Mouse (Mus musculus) ovary, adult 18-20 months (tissue): Measurements from ENCODE around the gene Stard10.

Source experiments
- DNase-seq: peaks from one replicate; pipeline ENCODE4 v3.0.0; 2022; ENCODE audit warnings: low spot score, mixed read lengths

Stard10 gene

GRCm38 (mm10) chr7:101330841-101331173, 13.9 kb downstream of the Stard10 start:
- DNase-seq = no peak

GRCm38 (mm10) chr7:101332045-101332831, 15.4 kb downstream of the Stard10 start:
- no peak for DNase-seq

DNA sequence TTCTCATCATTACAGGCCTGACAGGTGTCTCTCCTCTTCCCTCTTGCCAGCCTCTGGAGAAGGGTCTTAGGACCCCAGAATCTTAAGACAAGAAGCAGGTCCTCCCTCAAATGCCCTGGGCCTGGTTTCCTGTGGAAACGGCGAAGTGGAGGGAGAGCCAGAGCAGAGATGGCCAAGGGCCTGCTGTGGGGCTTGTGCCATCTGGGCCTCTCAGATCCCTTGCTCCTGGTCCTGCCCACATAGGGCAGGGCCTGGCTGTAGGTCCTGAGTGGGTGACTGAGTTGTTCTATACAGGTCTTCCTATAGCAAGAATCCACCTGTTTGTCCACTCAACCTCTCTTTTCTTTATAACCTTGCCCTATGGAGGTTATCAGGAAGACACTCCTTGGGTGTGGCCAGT, 18.3 kb downstream of the Stard10 start:
- no peak for DNase-seq

- DNase-seq = no peak
Measured at GRCm38 (mm10) chr7:101336686-101337085, 19.8 kb downstream of the Stard10 start.

DNA sequence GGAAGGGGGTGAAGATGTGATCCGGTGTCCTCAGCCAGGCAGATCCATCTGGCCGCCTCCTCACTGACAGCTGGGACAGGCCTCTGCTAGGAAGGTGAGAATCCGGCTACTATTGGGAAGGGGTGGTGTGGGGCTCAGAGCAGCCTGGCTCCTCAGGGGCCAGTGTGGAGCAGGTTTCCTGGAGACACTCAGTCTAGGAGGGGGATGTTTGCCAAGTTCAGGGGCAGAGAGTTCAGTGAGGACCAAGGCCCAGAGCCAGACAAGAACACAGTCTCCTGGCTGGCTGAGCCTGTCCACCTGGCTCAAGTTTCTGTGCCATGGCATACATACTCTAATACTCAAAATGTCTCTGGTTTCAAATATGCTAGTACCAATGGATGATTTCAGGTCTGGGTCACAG, 20.5 kb downstream of the Stard10 start:
- DNase-seq = no peak

- no peak for DNase-seq
Measured at GRCm38 (mm10) chr7:101341405-101341804, 24.5 kb downstream of the Stard10 start.

DNA sequence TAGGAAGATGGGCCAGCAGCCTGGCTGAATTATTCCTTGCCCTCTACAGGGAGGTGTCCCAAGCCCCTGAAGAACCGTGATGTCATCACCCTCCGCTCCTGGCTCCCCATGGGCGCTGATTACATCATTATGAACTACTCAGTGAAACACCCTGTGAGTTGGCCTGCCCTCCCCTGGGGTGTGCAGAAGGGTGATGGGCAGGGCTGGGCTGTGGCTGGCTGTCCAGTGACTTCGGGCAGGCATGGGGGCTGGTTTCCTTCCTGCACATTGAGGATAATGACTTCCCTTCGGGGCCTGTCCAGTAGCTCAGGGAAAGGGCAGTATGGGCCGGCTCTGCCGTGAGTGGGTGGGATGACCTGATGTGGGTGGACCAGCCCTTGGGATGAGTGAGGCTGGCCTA, 26.2 kb downstream of the Stard10 start:
- no peak for DNase-seq

DNA sequence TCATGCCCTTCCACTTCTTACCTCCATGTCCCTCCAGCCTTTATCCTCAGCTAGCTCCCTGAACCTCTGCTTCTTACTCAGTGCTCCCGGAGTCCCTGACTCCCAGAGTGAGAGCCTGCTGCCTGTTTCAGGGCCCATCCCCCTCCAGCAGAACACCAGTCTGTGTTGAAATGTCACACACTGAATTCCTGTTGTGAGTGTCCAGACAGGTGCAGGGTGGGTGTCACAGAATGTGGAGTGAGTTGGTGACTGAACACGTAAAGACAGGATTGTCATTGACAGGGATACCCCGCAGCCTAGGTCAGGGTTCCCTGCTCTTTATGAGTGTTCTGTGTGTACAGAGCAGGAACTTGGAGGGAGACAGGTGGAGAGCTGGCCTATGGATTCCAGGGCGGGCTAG, 28.0 kb downstream of the Stard10 start:
- DNase-seq = no peak

GRCm38 (mm10) chr7:101346991-101347390, 30.1 kb downstream of the Stard10 start:
- DNase-seq = no peak

GRCm38 (mm10) chr7:101347767-101348270, 30.9 kb downstream of the Stard10 start, which contains the start of gene Arap1:
Arap1 (plus strand) TSS chr7:101348067.
- peak; percentile 28 for DNase-seq

DNA sequence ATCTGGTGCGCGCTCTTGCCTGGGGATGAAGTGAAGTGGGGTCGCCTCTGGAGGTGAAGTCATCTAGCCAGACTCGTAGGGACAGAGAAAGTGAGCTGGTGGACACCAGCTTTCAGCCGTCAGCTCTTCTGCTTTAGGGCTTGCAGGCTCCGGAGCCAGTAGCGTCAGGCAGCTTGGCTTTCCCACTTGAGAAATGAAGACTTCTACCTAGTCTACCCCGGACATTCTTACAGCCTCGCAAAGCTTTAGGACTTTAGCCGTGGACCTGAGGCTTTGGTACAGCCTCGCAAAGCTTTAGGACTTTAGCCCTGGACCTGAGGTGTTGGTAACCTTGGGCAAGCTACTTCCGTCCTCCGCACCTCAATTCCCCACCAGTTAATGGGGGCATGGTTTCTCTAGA, 31.4 kb downstream of the Stard10 start:
- no peak for DNase-seq

DNA sequence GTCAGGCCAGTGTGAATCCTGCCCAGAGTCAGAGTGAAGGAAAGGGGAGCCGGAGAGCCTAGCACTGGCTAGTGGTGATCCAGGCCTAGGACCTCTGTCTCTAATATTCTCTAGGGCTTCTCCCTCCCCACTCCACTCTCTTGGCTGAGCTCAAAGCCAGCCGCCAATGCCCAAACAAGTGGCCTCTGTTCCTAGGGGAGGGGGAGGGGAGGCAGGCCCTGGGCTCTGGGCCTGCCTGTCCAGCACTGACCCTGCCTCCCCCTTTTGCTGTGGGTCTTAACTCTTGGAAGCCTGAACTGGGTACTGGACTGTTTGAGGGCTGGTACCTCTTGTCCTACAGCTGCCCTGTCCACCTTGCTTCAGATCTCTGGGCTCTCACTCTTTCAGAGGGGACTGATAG, 33.0 kb downstream of the Stard10 start:
- DNase-seq = no peak

DNA sequence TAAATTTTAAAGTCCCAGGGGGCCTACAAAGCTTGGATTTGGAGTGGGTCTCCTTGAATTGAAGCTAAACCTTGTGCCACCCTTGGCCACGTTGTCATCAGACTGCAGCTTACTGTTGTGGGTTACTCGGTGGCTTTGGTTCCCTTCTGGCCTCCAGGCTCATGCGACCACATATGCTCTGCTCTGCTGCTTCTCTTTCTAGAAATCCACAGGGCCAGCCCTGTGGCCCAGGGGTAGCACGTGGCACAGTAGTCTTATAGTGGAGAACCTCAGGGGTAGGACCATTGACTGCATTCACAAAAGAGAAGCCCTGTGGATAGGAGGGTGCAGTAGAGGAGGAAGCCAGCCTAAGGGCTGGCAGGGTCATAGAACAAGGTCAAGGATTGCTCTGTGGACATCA, 35.5 kb downstream of the Stard10 start:
- DNase-seq = no peak

GRCm38 (mm10) chr7:101354423-101354822, 37.5 kb downstream of the Stard10 start:
- no peak for DNase-seq

DNA sequence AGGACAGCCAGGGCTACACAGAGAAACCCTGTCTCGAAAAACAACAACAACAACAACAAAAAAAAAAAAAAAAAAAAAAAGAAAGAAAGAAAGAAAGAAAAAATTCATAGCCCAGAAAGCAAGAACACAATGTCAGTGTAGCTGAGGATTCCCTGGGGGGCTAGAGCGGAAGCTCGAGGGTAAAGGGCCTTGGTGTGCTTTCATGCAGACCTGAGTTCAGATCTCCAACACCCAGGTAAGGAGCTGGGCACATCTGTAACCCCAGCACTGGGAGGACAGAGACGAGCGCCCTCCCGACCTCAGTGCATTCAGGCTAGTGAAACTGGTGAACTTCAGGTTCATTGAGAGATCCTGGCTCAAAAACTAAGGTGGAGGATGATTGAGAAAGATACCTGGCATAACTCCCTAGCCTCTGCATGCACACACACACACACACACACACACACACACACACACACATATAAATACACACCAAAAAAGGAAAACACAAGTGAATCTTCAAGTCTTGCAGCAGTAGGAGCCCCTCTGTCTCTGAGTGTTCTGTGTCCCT, 38.7 kb downstream of the Stard10 start:
- DNase-seq = no peak

GRCm38 (mm10) chr7:101356868-101357267, 40.0 kb downstream of the Stard10 start:
- no peak for DNase-seq

DNA sequence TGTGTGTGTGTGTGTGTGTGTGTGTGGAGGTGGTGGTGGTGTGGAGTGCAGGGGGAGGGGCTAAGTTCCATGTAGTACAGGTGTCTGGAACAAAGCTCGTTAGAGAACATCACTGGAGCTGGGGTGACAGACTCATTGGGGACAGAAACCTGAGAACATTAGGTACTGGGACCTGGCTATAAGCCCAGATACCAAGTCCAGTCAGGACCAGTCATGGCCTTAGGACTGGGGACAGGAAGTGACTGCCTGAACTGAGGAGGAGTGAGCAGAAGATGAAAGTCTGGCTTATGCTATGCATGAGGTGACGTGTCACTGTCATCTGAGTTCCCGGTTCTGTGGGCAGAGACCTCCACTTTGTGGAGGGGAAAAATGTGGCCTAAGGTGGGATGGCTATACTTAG, 43.5 kb downstream of the Stard10 start:
- no peak for DNase-seq

DNA sequence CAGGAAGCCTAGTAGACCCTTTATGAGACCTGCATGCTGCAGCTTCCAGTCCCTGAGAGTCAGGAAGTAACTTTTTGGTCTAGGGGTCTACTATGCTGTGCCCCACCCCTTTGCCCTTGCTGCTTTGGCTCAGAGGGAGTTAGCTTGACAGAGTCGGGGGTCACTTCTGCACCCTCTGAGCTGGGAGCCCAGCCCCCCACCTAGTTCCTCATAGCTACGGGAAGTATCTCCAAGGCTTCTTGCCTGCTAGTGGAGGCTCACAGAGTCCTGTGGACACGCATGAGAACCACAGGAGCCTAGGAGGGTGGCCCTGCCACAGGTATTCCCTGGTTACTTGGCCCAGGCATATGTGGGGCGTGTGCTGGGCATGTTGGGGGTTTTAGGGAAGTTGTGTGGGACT, 44.1 kb downstream of the Stard10 start:
- no peak for DNase-seq

- DNase-seq = no peak
Measured at GRCm38 (mm10) chr7:101361767-101362166, 44.9 kb downstream of the Stard10 start.

DNA sequence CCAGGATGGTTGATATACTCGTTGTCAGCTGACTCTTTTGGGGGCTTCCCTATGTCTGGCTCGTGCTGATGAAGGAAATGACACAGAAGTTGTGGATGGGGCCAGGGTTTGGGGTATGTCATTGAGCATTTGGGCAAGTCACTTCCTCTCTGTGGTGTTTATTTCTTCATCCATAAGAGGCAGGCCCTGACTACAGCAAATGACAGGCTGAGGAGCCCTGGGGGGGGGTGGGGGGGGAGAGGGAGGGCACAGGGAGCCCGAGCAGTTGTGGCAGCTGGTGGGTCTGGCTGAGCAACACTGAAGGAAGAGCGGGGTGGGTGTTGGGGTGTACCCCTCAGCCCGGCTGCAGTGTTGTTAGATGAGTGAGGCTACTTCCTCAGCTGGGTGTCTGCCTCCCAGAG, 45.9 kb downstream of the Stard10 start:
- DNase-seq = no peak

GRCm38 (mm10) chr7:101363914-101364313, 47.0 kb downstream of the Stard10 start:
- no peak for DNase-seq

- no peak for DNase-seq
Measured at GRCm38 (mm10) chr7:101367901-101368852, 51.3 kb downstream of the Stard10 start.

DNA sequence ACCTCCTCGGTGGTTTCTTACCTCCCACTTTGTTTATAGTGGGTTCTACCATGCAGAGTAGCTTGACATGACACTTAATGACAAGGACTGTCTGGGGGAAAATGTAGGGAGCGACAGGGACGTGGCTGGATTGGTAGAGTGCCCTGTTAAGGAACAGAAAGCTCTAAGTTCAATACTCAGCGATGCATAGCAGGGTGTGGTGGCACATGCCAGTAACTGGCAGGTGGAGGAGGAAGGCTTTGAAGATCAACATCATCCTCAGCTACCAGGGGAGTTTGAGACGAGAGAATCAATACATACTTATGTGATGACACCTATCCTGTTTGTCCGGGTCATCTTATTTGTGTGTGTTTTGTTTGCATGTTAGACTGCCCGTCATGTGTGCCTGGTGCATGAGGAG, 52.8 kb downstream of the Stard10 start:
- DNase-seq = no peak
